Mouse (Mus musculus) neutrophil, adult 5-6 weeks (primary cell): ENCODE measurements around the gene Nhp2. TPM values are rescaled to one million over a fixed set of nuclear protein-coding genes. Genes with fewer than 3 reads are reported as not detected.
"Not testable (repeated sequence)": the region's sequence is repeated elsewhere in the genome, so short reads cannot be mapped to it uniquely, and the experiment has no call there.

Source experiments
- ATAC-seq: fragments of 151-379, 151-347 bp; 2 replicates; pipeline ENCODE4 v1.8.0; 2017; ENCODE audit warnings: mild to moderate bottlenecking, moderate TSS enrichment; ENCODE audit not compliant: insufficient number of reproducible peaks, poor library complexity, low FRiP score, severe bottlenecking; ENCODE audit errors: extremely low read depth
- total RNA-seq: library from RNA; stranded (forward); fragments of 200-1000 nt; gene quantifications from 2 replicates; pipeline ENCODE4 v1.2.3, GENCODE M21; 2017

The Nhp2 gene
- total RNA-seq, 1 experiment from 2014 or later: 18.5 TPM

DNA sequence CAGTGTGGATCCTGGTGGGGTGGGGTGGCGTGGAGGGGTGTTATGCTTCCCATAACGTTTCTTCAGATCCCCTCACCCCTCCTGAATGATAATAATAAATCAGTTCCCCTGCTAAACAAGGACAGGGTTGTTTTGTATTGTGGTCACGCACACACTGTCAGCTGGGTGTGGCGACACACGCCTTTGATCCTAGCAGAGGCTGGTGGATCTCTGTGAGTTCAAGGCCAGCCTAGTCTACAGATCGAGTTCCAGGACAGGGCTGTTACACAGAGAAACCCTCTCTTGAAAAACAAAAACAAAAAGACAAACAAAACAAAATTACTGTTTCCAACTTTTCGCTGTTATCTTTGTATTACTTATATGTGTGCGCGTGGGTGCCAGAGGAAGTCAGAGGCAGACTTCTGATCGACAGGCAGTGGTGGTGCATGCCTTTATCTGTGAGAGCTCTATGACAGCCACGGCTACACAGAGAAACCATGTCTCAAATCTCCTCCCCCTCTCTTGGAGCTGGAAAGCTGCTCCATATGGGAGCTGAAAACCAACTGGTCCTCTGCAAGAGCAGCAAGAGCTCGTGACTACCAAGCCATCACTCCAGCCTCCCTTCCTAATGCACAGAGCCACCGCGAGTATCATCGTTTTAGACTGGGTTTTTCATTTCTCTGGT is 10.2 kb downstream of the Nhp2 start:
- ATAC-seq: no peak

DNA sequence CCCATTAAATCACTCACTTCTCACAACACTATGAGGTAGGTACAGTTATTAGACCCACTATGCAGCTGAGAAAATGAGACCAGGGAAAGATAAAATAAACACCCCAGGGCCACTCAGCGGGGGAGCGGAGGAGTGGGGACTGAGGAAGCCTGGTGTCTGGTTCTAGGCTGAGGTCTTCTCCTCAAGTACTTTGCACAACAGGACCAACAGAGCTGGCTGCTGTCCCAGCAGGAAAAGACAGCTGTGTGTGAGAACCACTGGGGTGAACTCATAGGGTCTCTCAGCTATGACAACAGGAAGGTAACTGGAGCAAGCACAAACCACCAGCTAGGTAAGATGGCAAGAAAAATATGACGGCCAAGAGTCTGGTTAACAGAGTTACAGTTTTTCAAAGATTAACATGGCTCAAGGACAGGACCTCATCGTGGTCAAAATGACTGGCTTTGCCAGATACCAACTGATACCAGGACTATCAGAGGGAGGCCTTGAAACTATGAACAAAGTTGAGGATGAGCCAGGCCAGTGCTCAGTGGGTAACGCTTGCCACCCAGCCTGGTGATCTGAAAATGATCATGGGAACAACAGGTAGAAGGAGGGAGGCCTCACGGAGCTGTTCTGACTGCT is 12.7 kb downstream of the Nhp2 start:
- no peak for ATAC-seq

DNA sequence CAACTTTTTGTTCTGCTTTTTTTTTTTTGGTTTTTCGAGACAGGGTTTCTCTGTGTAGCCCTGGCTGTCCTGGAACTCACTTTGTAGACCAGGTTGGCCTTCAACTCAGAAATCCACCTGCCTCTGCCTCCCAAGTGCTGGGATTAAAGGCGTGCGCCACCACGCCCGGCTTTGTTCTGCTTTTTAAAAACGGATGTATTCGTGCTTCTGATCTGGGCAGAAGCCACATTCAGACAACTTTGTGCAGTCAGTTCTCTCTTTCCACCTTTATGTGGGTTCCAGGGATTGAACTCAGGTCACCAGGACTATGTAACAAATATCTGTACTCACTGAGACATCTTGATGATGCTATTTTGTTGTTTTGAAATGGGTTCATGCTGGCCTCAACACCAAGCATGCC is 13.7 kb downstream of the Nhp2 start:
- ATAC-seq: not testable (repeated sequence)

DNA sequence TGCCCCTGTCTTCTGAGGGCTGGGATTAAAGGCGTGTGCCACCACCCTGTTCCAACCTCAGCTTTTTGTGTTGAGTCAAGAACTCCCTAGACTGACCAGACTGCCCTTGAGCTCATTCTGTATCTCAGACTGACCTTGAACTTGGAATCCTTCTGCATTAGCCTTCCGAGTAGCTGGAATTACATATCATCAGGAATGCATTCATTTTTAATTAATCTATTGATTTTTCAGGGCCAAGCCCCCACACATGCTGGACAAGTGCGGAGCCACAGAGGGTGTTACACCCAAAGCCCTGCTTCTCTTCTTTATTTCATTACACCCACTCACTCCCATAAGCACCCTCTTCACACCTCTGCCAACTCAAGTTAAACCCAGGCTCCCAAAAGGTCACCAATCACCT is 14.2 kb downstream of the Nhp2 start:
- no peak for ATAC-seq

DNA sequence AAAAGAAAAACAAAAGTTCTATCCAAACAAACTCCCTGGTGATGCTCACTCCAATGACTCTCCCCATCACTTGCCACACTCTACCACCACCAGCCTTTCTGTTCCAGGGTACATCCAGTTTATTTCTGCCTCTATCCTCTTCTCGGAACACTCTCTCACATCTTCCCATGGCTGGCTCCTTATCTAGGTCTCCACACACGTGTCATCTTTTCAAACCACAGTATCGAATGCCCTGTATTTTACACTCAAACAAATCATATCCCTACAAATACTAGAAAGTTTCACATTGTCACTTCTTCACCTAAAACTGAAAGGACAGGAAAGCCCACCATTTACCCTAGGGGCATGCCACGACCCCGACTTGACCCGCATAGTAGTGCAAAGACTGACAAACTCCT is 15.6 kb downstream of the Nhp2 start:
- ATAC-seq: no peak

DNA sequence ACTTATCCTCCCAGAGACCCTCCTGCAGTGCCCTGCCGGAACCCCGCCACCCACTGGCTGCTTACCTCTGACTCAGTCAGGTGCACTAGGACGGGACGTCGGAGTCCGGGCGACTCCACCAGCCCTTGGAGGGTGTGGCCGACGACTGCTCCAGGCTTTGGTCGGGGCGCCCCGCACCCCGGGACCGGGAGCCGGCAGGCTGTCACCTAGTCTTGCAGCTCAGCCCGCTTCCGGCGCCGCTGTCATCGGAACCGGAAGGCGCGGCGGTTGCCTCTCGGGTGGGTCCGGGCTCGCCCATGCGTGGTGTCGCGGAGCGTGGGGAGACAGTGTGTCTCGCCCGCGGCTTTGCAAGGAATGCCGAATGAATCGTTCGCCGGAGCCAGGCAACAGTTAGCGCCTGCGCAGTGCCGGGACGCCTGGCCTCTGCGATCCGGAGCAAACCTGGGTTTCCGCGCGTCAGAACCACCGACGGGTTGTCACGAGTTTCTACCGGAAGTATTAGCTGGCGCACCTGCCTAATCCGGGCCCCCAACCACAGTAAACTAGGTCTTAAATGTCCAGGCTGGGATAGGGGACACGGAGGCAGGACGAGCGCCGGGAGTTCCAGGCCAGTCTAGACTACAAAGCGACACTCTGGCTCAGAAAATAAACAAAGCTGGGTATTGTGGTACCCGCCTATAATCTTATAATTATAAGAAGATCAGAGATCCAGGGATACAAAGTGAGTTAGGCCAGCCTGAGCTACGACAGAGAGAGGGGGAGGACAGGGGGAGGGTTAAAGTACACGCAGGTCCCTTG is 16.2 kb downstream of the Nhp2 start, which contains the start of gene Rmnd5b:
Gene Rmnd5b (minus strand): TSS at position 372 of the 798 bp plus-strand sequence.
- ATAC-seq: peak; percentile 40

DNA sequence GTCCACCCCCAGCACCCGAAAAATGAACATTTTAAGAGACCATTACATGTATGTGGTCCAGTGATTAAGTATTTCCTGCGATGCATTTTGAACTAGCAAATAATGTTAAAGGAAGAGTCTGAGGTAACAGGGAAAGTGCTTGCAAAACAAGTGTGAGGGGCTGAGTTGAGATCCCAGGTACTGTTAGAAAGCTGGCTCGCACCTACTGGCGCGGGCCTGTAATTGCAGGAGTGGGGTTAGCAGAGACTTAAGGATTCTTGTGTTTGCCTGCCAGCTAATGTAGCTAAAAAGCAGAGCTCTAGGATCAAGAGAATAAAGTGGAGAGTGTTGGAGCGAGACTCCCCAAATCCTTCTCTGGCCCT is 16.8 kb downstream of the Nhp2 start:
- ATAC-seq: peak; percentile 58; the same call in 1 of the 2 replicates

DNA sequence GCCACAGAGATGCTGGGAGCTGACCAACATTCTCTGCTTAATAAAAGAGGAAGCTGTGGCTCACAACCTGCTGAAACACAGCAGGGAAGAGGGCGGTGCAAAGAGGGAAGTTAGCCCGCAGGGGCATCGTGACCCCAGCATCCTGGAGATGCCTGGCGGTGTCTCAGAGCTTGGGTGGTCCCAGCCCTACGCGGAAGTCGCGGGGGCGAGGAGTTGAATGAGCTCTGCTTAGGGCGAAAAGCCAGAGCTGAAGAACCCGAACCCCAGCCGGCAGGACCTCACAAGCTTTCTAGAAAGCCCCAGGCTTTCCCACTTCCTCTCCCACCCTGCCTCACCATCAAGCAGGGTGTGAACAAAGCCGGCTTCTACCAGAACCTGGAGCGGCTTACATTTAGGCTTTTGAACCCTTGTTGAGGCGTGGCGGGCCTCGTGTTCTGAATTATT is 18.5 kb downstream of the Nhp2 start:
- peak; percentile 75 for ATAC-seq

DNA sequence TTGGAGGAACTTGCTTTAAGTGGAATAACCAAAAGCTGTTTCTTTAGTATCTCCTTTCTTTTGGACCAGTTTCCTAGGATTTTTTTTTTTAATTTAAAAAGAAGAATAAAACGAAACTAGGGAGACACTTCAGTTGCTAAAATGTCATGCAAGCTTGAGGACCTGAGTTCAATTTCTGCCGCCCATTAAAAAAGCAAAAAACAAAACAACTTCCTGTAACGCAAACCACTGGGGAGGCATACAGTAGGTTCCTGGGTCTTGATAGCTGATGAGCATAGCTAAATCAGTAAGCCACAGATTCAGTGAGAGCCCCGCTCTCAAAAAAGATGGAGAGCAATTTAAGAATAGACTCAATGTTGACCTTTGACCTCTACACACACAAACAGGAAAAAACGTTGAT is 19.0 kb downstream of the Nhp2 start:
- no peak for ATAC-seq

DNA sequence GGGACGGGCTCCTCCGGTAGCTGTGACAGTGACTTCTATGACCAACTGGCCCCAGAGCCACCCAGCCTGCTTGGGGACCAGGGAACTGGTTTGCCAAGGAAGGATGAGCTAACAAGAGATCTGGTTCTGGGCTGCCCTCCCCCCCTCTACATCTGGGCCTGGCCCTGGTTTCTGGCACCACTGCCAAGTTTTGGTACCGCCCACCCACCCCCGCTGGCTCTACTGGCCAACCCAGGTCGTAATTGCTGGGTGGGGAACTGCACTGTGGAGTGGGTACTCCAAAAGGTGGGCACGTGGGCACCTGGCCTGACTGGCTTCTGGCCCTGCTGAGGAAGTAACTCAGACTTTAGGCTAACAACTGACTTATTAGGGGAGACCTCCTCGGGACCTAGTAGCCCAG is 21.2 kb downstream of the Nhp2 start:
- no peak for ATAC-seq

DNA sequence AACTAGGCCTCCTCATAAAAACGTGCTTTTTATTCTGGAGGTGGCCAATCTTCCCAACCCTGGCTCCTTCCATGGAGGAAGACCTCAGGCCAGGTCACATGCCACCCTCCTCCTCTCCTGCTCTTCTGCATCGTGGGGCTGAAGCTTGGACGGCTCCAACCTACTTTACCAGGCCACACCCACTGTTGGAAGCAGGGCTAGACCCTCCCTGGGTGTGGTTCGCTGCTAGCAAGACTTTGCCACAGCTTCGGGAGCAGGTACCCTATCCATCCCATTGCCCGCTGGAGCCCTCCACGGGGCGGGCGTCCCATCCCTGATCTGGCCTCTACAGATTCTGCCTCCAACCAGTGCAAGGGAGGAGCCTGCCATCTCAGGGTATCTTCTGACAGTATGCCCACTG is 23.7 kb downstream of the Nhp2 start:
- ATAC-seq: no peak

DNA sequence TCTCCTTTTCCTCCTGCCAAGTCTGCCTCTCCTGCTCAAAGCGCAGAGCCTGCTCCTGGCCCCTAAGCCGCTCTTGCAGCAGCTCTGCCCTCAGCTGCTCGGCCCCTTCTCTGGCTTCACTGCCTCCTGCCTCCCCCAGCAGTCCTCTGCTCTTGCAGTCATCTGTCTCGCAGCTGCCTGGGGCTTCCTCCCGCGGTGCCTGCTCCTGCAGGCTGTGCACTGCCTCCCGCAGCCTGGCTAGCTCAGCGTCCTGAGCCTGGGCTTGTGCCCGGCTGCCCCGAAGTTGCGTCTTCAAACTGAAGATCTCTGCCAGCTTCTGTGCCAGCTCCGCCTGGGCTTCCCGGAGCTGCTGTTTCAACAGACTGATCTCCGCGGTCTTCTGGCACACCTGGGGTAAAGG is 24.2 kb downstream of the Nhp2 start:
- ATAC-seq: no peak

DNA sequence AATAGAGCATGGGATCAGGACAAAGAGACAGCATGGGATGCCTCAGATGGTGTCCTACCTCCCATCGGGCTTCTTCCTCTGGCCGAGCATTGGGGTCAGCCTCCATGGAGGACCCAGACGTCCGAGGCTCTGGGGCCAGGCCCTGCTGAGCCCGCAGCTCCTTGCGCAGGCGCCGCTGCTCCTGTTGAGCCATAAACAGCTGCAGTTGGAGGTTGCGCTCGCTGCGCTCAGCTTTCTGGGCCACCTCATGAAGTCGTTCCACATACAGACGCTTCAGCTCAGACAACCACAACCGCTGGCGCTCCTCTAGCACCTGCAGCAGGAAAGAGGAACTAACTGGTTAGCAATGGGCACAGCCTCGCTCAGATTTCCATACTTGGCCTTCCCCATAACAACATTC is 24.7 kb downstream of the Nhp2 start:
- ATAC-seq: peak; percentile 87

DNA sequence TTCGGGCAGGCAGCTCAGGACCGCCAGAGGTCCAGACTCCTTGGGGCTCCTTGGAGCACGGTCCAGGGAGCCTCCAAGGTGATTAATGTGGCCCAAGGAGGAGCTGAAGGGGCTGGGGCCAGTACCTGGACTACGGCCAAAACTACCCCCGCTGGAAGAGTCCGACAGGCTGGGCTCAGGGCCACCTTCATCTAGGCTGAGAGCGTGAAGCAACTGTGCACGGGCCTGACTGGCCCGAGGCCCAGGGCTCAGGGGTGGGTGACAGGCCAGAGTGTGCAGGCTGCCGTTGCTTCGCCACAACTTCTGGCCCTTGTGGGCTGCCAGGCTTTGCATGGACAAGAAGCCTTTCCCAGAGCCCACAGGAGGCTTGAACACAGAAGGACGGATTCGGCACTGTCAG is 25.8 kb downstream of the Nhp2 start:
- no peak for ATAC-seq

DNA sequence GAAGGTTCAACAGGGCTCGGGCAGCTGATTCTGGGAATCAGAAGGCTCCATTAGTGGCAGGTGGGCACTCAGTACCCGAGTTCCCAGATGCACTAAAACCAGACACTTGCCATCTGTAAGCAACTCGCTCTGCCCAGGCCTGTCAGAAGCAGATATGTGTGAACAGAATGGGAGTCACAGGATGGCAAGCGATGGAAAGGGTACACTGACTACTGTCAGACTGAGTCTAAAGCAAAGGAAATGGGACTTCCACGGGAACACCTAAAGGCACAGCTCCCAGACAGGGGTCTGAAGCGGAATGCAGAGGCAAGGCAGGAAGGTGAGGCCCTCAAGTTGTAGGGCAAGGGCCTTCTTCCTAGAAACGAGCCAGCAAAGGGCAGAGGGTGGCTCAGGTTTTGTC is 26.7 kb downstream of the Nhp2 start:
- ATAC-seq: no peak

DNA sequence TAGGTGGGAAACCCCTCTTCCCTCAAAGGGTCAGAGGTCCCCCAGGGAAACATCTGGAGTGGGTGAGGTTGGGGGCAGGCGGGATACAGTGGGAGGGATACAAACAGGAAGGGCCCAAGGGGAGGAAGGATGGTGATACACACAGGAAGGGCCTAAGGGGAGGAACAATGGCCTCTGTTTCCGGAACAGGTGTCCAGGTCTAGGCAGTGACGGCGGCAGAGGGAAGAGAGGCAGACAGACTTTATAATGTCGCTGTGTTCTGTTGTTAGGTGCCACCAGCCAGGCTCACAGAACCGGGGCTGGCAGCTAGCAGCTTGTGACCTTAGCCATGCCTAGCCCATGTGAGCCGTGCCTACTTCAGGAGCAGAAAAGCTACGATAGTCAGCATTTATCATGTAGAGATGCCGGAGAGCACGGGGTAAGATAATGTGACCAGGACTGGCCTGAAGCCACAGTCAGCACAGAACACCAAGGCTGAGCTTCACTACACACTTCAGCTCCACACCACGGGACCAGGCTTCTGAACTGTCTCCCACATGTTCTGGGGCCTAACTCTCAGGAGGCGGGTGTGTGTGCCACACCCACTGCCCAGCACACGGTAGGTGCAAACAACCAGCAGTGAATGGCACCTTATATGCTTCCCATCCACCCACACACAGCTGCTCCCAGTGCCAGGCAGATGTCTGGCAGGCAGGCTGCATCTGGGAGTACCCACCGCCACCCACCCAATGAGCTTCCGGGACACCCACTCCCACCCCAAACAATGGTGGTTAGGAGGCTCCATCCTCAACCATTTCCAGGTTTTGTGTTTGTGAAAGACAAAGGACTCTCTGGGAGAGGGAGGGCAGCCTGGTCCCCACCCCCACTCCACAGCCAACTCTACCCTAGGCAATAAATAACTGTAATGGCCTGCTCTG is 27.5 kb downstream of the Nhp2 start:
- ATAC-seq: no peak

DNA sequence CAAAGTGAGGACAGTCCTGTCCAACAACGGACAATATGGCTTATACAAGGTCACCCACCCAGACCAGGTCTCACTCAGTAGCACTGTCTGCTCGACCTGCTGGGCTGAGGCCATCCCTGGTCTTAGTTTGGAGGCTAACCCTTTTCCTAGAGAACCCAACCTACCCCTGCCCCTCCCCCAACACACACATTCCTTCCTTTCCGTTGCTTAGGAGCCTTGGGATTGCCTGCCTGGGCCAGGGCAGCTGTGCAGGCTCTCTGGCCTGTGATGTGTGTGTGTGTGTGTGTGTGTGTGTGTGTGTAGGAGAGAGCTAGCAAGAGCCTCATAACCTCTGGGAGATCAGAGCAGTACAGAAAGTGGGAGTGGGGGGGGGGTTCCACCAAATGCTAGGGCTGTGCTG is 29.0 kb downstream of the Nhp2 start:
- ATAC-seq: no peak

DNA sequence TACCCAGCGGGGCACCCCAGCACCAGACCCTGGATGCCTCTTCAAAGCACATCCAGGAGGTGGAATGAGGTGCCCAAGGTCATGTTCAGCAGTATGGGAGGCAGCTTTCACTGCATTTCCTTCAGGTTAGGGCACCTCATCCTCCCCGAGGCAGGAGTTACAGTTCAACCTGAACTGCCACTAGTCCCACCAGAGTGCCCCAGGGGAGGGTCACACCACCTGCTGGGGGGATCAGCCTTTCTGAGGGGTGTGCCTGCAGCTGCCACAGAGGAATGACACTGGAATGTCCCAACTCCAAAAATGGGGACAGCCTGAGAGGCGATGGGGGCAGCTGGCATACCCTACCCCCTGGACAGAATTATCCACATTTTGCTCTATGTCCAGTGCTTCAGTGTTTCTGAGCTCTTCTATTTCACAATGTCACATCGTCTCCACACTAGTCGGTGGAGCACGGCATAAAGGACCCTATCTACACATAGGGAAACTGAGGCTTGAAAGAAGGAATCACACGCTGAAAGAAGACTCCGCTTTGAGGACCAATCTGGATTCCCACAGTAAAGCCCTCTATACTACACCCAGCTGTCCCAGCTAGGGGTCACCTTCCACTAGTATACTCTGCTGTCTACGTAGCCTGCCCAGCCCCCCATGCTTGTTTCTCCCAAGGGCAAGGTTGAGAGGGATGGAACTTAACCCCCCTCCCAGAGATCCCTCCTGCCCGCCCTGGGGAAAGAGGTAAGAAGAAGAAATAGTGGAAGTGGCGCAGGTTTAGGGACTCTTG is 29.8 kb downstream of the Nhp2 start:
- no peak for ATAC-seq

DNA sequence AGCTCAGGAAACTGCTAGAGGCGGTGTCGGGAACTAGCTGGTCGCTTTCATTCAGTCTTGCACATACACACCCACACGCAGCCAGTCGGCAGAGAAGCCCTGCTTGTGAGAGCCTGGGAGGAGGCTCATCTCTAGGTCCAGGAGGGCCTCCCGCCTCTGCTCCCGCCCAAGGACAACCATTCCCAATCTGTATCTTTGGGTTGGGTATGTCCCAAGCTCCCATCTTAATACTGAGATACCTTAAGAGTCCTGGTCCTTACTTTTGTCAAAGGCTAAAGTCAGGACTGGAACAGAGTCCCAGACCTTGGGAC is 30.3 kb downstream of the Nhp2 start:
- ATAC-seq: no peak
